Mouse (Mus musculus): Measurements from ENCODE around the gene Rnaseh2a. TPM values are rescaled to one million over a fixed set of nuclear protein-coding genes. Genes with fewer than 3 reads are reported as not detected.

Rnaseh2a gene
- polyA plus RNA-seq, 1 experiment from 2014 or later, result 121 TPM

DNA sequence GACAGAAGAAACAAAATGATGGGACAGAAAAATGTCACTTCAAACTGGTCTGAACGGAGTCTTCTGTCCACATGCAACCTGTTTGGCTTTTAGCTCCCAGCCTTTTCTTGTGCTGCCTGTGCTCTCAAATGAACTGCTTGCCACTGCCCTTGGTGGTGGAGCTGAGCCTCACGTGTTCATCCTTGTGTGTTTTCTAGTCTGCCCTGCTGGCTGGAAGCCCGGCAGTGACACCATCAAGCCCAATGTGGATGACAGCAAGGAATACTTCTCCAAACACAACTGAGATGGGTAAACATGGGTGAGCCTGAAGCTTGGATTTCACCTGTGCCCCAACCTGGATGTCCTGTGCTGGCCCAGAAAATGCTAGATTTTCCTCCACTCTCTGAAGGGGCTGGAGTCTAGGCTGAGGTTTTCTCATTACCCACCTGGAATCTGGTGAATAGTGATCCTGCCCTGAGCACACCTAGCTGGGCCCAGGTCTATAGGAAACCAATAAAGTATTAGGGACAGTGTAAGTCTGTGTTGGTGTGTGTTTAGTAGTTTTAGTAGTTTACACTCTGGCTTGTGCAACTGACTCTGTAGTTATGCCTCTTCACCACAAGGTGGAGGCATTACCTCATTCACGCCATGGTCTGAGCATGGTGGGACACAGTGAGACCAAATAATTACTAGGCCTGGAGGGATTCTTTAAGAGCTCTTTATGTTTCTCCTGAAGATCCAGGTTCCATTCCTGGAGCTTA lies 4.4 kb upstream of the Rnaseh2a start:
- Histone ChIP-seq H3K4me3 (ENCODE audit: low read depth, low read length) (no peak overlapping the region), H3K27me3 (ENCODE audit: control insufficient read depth, insufficient read depth, low read length) (peaks cover 24% of the 10 kb centered on the region), H3K4me1 (ENCODE audit: control insufficient read depth, insufficient read depth, low read length) (peaks cover 41% of the 10 kb centered on the region), H3K36me3 (ENCODE audit: control insufficient read depth, insufficient read depth, low read length) (0 out of 2 replicates have a peak, but pooled peaks cover 3% of the 10 kb centered on the region), H3K9ac (ENCODE audit: low read length) (no peak overlapping the region), H3K27ac (ENCODE audit: low read depth, low read length) (no peak overlapping the region), H3K9me3 (ENCODE audit: control insufficient read depth, low read length) (no peaks in the 10 kb centered on the region), H3K4me2 (no peak overlapping the region)
- DNase-seq (ENCODE audit: low spot score, missing footprints) (peak; percentile 89), ATAC-seq (ENCODE audit: low FRiP score) (no peak)
- WGBS, result 61% methylated on average over 4 of the region's 4 CpGs

DNA sequence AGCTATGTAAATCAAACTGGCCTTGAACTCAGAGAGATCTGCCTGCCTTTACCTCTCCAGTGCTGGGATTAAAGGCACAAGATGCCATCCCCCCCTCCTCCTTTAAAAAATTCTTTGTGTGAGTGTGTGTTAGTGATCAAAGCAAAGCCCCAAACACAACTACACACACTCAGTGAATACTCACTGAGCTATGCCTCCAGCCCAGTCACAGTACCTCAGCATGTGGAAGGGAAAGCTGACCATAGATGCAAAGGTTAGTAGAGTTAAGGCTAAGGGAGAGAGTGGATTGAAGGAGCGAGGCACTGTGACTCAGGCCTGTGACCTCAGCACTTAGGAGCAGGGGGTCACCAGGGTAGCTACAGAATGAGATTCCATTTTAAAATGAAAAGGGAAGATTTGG lies 3.5 kb upstream of the Rnaseh2a start:
- Histone ChIP-seq H3K4me1 (ENCODE audit: control insufficient read depth, insufficient read depth, low read length) (peaks cover 38% of the 10 kb centered on the region), H3K9ac (ENCODE audit: low read length) (no peak overlapping the region), H3K4me3 (ENCODE audit: low read depth, low read length) (no peak overlapping the region), H3K36me3 (ENCODE audit: control insufficient read depth, insufficient read depth, low read length) (0 out of 2 replicates have a peak, but pooled peaks cover 3% of the 10 kb centered on the region), H3K9me3 (ENCODE audit: control insufficient read depth, low read length) (no peaks in the 10 kb centered on the region), H3K4me2 (no peak overlapping the region), H3K27me3 (ENCODE audit: control insufficient read depth, insufficient read depth, low read length) (peaks cover 15% of the 10 kb centered on the region), H3K27ac (ENCODE audit: low read depth, low read length) (no peak overlapping the region)
- ATAC-seq (ENCODE audit: low FRiP score) (no peak), DNase-seq (ENCODE audit: low spot score, missing footprints) (no peak)
- 83% methylated on average over 1 of the region's 1 CpGs for WGBS

DNA sequence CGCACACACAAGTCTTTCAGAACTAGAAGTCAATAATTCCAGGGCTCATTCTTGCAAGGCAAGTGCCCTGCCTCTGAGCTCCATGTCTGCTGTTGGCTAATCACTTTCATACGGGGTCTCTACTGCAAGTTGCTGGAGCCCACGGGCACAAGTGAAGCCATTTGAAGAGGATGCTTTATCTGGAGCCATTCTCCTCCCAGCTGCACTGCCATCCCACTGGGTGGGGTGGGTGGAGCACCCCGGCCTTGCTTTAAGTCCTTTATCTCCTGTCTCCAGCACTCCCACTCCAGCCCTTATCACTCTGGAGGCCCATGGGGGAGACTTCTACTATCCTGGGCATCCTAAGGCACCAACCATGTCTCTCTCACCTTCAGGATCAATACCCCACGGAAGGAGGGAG lies 1.3 kb upstream of the Rnaseh2a start:
- WGBS, result 72% methylated on average over 5 of the region's 5 CpGs
- Histone ChIP-seq H3K4me3 (ENCODE audit: low read depth, low read length) (peak overlapping the region; percentile 71), H3K9me3 (ENCODE audit: control insufficient read depth, low read length) (no peaks in the 10 kb centered on the region), H3K27me3 (ENCODE audit: control insufficient read depth, insufficient read depth, low read length) (no peaks in the 10 kb centered on the region), H3K27ac (ENCODE audit: low read depth, low read length) (no peak overlapping the region), H3K9ac (ENCODE audit: low read length) (peak overlapping the region; percentile 99), H3K4me1 (ENCODE audit: control insufficient read depth, insufficient read depth, low read length) (peaks cover 18% of the 10 kb centered on the region), H3K4me2 (peak overlapping the region; percentile 85), H3K36me3 (ENCODE audit: control insufficient read depth, insufficient read depth, low read length) (0 out of 2 replicates have a peak, but pooled peaks cover 3% of the 10 kb centered on the region)
- DNase-seq (ENCODE audit: low spot score, missing footprints) (no peak), ATAC-seq (ENCODE audit: low FRiP score) (no peak)

DNA sequence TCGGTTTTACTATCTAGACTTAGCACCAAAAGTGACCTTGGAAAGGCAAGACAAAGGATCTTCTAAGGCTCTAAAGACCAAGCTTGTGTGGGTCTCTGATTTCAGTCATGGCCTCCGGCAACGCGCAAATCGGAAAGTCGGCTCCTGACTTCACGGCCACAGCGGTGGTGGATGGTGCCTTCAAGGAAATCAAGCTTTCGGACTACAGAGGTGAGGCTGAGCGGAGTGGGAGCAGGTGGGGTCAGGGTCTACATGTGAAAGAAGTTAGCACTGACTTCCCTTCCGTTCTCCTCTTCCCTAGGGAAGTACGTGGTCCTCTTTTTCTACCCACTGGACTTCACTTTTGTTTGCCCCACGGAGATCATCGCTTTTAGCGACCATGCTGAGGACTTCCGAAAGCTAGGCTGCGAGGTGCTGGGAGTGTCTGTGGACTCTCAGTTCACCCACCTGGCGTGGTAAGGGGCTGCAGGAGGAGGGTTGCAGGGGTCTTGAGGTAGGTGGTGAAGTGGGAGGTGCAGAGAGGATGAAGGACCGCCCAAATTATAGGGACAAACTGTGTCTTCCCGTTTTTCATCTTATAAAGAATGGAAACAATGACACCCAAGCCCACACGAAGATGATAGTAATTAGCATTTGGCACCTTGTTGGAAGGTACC lies 696 bp upstream of the Rnaseh2a start:
- H3K27ac ChIP-seq (ENCODE audit: low read depth, low read length), result peak overlapping the region; percentile 57
- H3K36me3 ChIP-seq (ENCODE audit: control insufficient read depth, insufficient read depth, low read length), result 0 out of 2 replicates have a peak, but pooled peaks cover 3% of the 10 kb centered on the region
- ATAC-seq (ENCODE audit: low FRiP score), result no peak
- peak overlapping the region; percentile 71 for H3K4me3 ChIP-seq (ENCODE audit: low read depth, low read length)
- peak overlapping the region; percentile 85 for H3K4me2 ChIP-seq
- WGBS, result 11% methylated on average over 21 of the region's 21 CpGs
- peak overlapping the region; percentile 99 for H3K9ac ChIP-seq (ENCODE audit: low read length)
- no peaks in the 10 kb centered on the region for H3K9me3 ChIP-seq (ENCODE audit: control insufficient read depth, low read length)
- no peak for DNase-seq (ENCODE audit: low spot score, missing footprints)
- H3K4me1 ChIP-seq (ENCODE audit: control insufficient read depth, insufficient read depth, low read length), result peaks cover 20% of the 10 kb centered on the region
- H3K27me3 ChIP-seq (ENCODE audit: control insufficient read depth, insufficient read depth, low read length), result no peaks in the 10 kb centered on the region

DNA sequence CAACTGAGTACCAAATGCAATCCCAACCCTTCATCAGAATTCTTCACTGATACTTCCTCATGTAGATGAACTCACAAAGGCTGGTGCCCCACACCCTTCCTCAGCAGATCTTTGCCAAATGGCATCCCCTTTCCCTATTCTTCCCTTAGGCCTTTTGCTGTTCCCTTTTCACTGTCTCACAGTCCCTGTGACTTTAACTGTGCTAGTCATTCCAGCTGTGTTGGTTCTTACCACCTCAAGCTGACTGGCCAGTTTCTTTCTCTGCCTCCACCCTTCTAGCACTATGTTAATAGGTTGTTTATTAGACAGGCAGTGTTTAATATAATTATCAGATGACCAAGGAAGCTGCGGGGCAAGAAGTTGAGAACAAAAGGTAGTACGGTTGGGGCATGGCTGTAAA lies 917 bp downstream of the Rnaseh2a start:
- H3K4me2 ChIP-seq, result peak overlapping the region; percentile 85
- DNase-seq (ENCODE audit: low spot score, missing footprints) (no peak), ATAC-seq (ENCODE audit: low FRiP score) (no peak)
- no peaks in the 10 kb centered on the region for H3K27me3 ChIP-seq (ENCODE audit: control insufficient read depth, insufficient read depth, low read length)
- 40% methylated on average over 2 of the region's 2 CpGs for WGBS
- H3K4me1 ChIP-seq (ENCODE audit: control insufficient read depth, insufficient read depth, low read length), result peaks cover 24% of the 10 kb centered on the region
- peak overlapping the region; percentile 99 for H3K9ac ChIP-seq (ENCODE audit: low read length)
- H3K9me3 ChIP-seq (ENCODE audit: control insufficient read depth, low read length), result no peaks in the 10 kb centered on the region
- H3K4me3 ChIP-seq (ENCODE audit: low read depth, low read length), result peak overlapping the region; percentile 71
- 0 out of 2 replicates have a peak, but pooled peaks cover 3% of the 10 kb centered on the region for H3K36me3 ChIP-seq (ENCODE audit: control insufficient read depth, insufficient read depth, low read length)
- H3K27ac ChIP-seq (ENCODE audit: low read depth, low read length), result peak overlapping the region; percentile 57; the same call in 1 of the 2 replicates

DNA sequence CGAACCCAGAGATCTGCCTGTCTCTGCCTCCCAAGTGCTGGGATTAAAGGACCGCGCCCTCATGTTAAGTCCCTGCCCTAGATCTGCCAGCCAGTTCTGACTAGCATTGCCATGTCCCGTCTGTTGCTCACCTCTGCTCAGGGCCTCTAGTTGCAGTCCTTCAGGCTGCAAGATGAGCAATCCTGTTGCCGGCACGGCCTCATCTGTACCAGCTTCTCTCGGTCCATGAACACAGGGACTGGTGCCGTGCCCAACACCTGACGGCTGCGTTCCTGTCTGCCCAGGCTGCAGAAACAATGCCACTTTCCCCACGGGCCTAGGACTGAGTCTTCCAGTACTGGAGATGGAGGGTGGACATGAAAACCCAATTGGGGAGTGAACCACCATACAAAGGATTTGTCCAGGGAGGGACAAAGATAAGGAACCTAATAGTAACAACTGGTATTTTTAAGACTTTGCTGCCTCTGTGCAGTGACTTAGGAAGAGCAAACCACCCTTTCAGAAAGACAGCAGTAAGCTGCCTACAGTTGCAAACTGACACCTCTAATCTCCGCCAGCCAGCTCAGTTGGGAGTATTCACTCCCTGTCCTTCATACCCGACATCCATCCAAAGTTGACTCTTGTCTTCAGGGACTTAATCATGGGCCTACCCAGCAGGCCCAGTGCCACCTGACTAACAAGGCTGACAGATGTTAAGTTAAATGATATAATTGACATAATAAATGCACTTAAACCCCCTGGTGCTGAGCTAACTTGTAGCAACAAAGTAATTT lies 1.8 kb downstream of the Rnaseh2a start:
- no peak for DNase-seq (ENCODE audit: low spot score, missing footprints)
- Histone ChIP-seq H3K4me3 (ENCODE audit: low read depth, low read length) (no peak overlapping the region), H3K4me2 (no peak overlapping the region), H3K9me3 (ENCODE audit: control insufficient read depth, low read length) (no peaks in the 10 kb centered on the region), H3K9ac (ENCODE audit: low read length) (no peak overlapping the region), H3K27ac (ENCODE audit: low read depth, low read length) (no peak overlapping the region), H3K4me1 (ENCODE audit: control insufficient read depth, insufficient read depth, low read length) (peaks cover 24% of the 10 kb centered on the region), H3K27me3 (ENCODE audit: control insufficient read depth, insufficient read depth, low read length) (no peaks in the 10 kb centered on the region), H3K36me3 (ENCODE audit: control insufficient read depth, insufficient read depth, low read length) (0 out of 2 replicates have a peak, but pooled peaks cover 3% of the 10 kb centered on the region)
- 85% methylated on average over 13 of the region's 13 CpGs for WGBS
- ATAC-seq (ENCODE audit: low FRiP score), result no peak

DNA sequence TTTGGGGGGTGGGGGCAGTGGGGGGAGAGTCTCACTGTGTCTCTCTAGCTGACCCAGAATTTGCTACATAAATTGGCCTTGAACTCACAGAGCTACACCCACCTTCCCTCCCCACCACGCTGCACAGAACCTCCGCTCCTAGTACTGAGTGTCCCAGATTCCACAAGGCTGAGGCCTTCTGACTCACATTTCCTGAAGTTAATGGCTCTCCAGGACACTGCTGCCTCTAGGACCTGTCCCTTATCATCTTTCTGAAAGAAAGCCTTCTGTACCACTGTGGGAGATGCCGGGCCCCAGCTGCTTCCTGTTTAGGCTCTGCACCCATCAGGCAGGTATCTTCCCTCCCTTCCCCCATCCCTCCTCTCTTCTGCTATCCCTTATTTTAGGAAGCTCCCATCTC lies 3.0 kb downstream of the Rnaseh2a start:
- WGBS, result 55% methylated on average over 3 of the region's 3 CpGs
- no peaks in the 10 kb centered on the region for H3K27me3 ChIP-seq (ENCODE audit: control insufficient read depth, insufficient read depth, low read length)
- no peak overlapping the region for H3K27ac ChIP-seq (ENCODE audit: low read depth, low read length)
- no peak overlapping the region for H3K9ac ChIP-seq (ENCODE audit: low read length)
- no peaks in the 10 kb centered on the region for H3K9me3 ChIP-seq (ENCODE audit: control insufficient read depth, low read length)
- 0 out of 2 replicates have a peak, but pooled peaks cover 2% of the 10 kb centered on the region for H3K36me3 ChIP-seq (ENCODE audit: control insufficient read depth, insufficient read depth, low read length)
- H3K4me2 ChIP-seq, result 0 out of 2 replicates have a peak overlapping the region, but pooled peaks have one; percentile 94
- peak; percentile 2; the same call in 1 of the 2 replicates for ATAC-seq (ENCODE audit: low FRiP score)
- no peak for DNase-seq (ENCODE audit: low spot score, missing footprints)
- H3K4me3 ChIP-seq (ENCODE audit: low read depth, low read length), result no peak overlapping the region
- H3K4me1 ChIP-seq (ENCODE audit: control insufficient read depth, insufficient read depth, low read length), result peaks cover 24% of the 10 kb centered on the region

DNA sequence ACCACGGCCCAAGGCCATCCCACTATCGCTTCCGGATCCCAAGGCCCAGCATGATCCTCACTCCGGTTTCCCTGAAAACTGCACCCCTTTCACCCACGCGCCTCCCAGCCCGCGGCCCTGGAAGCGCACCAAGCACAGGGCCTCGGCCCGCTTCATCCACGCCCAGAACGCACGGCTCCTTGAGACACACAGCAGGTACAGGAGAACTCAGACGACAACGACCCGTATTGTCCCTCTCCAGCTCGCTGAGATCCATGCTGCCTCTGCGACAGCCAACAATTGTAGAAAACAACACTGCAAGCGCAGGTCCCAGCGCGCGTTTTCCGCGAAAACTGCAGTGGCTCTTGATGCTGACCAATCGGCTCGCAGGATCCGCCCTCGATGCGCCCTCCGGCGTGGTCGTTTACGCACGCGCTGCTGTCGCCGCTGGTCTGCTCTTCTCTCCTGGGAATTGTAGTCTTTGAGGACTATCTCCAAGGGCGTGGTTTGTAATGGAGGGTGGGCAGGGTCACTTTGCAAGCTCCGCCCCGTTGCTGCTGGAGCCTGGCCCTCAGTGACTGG lies 3.8 kb downstream of the Rnaseh2a start:
- under 1% methylated on average over 41 of the region's 41 CpGs for WGBS
- Histone ChIP-seq H3K36me3 (ENCODE audit: control insufficient read depth, insufficient read depth, low read length) (no peaks in the 10 kb centered on the region), H3K27me3 (ENCODE audit: control insufficient read depth, insufficient read depth, low read length) (no peaks in the 10 kb centered on the region), H3K9ac (ENCODE audit: low read length) (peak overlapping the region; percentile 73), H3K4me3 (ENCODE audit: low read depth, low read length) (peak overlapping the region; percentile 71), H3K4me1 (ENCODE audit: control insufficient read depth, insufficient read depth, low read length) (peaks cover 20% of the 10 kb centered on the region), H3K9me3 (ENCODE audit: control insufficient read depth, low read length) (no peaks in the 10 kb centered on the region), H3K27ac (ENCODE audit: low read depth, low read length) (peak overlapping the region; percentile 25; the same call in 1 of the 2 replicates), H3K4me2 (peak overlapping the region; percentile 94)
- DNase-seq (ENCODE audit: low spot score, missing footprints), result peak; percentile 99
- peak; percentile 86 for ATAC-seq (ENCODE audit: low FRiP score)
